Mouse (Mus musculus) adrenal gland, postnatal 10 days (tissue): ENCODE measurements around the gene Poll. TPM values are rescaled to one million over a fixed set of nuclear protein-coding genes. Genes with fewer than 3 reads are reported as not detected.

Source experiments
- DNase-seq: peaks from one replicate; pipeline ENCODE4 v3.0.0; 2021; ENCODE audit warnings: mixed read lengths
- long read RNA-seq, 2 experiments: library from polyadenylated mRNA; stranded (forward); transcript quantifications; one replicate each; pipeline ENCODE4 v2.0.0; 2021
- total RNA-seq, 2 experiments: library from RNA; stranded (reverse); gene quantifications; 2 replicates each; pipeline ENCODE4 v1.2.3; 2021

Gene Poll
- total RNA-seq: 10 to 100 TPM in 1 of 2 experiments, 1 to 10 TPM in 1; 9.0 to 10.7 TPM
- long read RNA-seq, experiment 1, partial matches to known transcripts: 2 of 4 reads
- long read RNA-seq, experiment 1, other reads (novel, unspliced or antisense): 1 of 4 reads
- long read RNA-seq, experiment 2, partial matches to known transcripts: 2 of 4 reads
- long read RNA-seq, experiment 2, other reads (novel, unspliced or antisense): 2 of 4 reads

GRCm38 (mm10) chr19:45560153-45560890 lies at the start of gene Poll, which contains the start of gene Gm17018:
Gene Poll, minus strand, starts transcription at chr19:45560531.
Gene Gm17018, plus strand, starts transcription at chr19:45560615.
- peak; percentile 91 for DNase-seq

DNA sequence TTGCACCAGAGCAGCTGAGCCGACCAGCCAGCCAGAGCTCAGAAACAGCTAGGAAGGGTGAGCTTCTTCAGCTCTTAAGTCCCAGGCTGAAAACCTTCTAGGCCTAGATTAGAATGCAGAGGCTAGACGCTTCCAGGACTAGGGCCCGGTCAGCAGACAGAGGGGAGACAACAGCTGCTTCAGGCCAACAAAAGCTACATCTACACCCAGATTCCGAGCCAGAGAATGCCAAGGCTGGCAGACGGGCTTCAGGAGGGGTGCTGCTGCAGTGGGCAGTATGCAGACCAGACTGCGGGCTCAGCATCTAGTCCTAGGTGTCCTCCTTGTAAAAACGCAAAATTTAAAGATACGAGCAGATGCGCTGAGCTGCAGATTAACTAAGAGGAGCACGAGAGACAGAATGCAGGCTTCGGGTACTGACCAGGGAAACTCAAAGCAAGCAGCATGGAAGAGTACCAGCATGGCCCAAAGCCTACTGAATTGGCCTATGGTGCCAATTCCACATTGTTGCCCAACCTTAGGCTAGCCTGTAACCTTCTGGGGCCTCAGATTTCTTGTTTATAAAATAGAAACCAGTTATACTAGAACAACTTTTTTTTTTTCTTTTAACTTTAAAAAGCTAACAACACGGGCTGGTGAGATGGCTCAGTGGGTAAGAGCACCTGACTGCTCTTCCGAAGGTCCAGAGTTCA lies 48.5 kb upstream of the Poll start:
- peak; percentile 26 for DNase-seq

DNA sequence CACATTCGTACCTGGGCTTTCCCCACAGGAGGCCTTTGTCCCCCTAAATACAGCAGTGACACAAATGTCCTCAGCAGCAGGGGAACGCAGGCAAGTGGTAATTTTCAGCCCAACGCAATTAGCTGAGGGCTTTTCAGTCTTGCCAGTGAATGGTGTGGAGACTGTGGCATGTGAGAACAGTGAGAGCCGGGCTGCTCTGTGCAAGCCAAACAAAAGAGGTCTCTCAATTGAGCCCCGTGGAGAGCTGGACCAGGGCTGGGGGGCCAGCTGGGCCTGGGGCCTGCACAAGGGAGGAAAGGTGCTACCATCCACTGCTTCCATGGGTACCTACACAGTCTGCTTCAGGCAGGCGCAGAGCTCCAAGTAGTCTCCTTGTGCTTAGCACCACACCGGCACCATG lies 47.1 kb upstream of the Poll start:
- no peak for DNase-seq

GRCm38 (mm10) chr19:45606701-45607100 lies 46.4 kb upstream of the Poll start:
- no peak for DNase-seq

GRCm38 (mm10) chr19:45602606-45603005 lies 42.3 kb upstream of the Poll start:
- no peak for DNase-seq

DNA sequence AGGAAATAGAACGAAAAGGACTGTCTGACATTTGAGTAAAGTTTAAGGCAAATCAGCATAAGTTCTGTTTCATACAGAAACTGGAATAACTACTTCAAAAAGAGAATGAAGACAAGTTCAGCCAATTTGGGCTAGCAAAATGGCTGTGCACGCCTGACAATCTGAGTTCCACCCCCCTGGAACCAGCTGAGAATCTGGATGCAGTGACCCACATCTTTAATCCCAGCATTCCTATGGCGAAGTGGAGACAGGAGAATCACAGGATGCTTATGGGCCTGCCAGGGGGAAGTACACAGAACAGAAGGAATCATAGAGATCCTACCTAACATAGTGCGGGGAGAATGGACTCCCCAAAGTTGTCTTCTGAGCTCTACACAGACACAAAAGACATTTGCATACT lies 36.8 kb upstream of the Poll start:
- no peak for DNase-seq

- DNase-seq: no peak
These were observed 36.1 kb upstream of the Poll start for GRCm38 (mm10) chr19:45596434-45596833.

- DNase-seq: no peak
These were observed 35.7 kb upstream of the Poll start for GRCm38 (mm10) chr19:45596019-45596418.

DNA sequence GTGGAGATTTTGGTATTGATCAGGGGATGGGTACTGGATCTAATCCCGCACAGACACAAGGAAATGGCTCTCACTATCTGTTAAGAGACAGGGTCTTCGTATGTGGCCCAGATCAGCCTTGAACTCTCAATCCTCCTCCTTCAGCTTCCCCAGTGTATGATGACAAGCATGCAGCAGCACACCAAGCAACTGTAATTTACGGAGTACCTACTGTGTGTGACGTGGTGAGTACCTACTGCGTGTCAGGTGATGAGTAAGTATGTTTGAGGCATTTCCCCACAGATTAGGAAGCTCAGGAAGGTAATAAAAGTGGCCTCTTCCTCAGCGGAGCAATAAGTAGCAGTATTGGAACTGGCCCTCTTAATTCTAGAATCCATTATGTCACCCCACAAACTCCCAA lies 35.1 kb upstream of the Poll start:
- DNase-seq: no peak

GRCm38 (mm10) chr19:45594079-45594478 lies 33.7 kb upstream of the Poll start:
- no peak for DNase-seq

DNA sequence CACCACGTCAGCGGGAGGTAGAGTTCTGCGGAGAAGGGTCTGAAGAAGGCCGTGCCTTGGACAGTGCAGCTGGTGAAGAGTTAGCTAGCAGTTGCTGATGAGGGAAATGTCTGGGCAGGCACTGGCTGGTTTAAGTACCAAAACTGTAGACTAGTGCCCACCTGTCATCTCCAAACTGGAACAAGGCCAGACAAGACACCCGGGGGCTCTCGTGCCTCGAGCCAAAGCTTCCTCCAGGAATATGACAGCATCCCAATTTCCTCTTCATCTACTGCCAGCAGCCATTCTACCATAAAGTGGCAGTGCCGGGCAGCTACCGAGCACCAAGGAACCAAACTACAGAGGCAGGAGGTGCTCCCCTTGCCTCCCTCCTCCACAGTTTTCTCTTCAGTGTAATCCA lies 32.6 kb upstream of the Poll start:
- DNase-seq: no peak

DNA sequence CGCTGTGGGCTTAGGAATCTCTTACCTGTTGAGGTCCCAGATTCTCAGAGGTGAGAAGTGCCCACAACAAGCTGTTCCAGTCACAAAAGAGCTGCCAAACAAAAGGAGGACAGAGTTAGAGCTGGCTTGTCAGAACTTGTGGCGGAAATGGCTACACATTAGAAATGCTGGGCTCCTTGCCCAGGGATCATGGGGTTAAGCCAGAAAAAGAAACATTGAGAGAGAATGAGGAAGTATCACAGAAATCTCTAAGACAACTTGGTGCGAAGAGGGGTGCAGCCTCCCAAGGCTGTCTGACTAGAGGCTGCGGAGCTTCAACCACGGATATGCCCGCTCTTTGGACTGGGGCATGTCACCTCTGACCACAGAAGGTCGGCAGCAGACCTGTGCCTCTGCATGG lies 31.4 kb upstream of the Poll start:
- peak; percentile 70 for DNase-seq

DNA sequence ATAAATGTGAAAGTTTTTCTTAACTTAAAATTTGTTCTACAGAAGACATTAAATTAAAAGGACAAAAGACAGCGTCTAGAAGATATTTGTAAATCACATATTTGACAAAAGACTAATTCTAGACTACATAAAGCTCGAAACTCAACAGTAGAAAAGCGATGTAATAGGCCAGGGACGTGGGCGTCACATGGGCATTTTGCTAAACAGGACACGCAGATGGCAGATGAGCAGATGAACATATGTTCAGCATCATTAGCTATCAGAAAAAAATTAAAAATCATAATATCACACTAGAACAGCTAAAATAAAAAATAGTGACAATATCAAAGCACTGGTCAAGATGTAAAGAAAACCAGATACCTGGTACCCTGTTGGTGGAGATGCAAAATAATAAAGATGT lies 29.4 kb upstream of the Poll start:
- DNase-seq: no peak

GRCm38 (mm10) chr19:45587509-45588292 lies 27.4 kb upstream of the Poll start:
- no peak for DNase-seq

DNA sequence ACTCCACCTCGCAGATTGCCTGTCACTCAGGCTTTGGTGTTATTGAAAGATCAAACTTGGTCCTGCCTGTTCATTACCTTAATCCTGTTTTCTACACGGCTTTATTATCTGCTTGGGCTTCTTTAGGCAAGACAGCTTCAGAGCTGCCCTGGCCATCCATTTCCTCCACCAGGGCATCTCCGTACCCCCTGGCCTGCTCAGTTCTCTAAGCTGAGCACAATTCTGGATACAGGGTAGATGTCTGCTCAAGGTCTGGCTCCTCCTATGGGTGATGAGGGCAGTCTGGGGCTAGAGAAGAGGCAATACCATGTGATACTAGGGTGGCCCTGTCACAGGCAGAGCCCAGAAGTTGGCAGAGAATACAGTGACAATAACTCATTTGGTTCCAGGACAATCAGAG lies 26.5 kb upstream of the Poll start:
- no peak for DNase-seq

DNA sequence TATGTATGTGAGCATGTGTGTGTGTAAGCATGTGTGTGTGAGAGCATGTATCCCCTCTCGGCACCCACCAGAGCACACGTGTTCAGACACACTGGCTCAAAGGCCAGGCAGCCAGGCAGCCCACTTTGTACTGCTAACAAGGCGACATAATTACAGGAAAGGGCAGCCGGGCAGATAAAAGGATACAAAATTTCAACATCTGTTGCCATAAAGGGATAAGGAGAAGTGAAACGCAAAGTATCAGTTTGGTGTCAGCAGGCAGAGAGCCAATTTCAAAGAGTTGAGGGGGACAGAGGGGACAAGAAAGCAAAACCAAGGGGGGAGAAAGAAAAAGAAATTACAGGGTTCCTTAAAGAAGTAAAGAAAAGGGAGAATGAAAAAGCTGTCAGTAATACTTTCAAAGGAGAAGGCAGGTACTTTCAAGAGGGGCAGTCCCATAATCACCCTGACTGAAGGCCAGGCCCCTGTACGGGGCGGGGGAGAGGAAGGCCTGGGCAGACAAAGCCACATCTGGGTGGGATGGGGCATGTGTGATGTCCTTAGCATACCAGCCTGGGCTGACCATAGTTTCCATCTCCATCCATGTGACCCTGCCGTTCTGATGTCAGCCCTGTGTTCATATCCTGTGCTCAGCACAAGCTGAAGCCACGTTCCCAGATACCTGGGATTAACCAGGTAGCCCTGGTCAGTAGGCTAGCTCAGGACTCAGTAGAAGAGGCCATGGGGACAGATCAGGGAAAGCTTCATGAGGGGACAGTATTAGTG lies 24.7 kb upstream of the Poll start:
- no peak for DNase-seq

DNA sequence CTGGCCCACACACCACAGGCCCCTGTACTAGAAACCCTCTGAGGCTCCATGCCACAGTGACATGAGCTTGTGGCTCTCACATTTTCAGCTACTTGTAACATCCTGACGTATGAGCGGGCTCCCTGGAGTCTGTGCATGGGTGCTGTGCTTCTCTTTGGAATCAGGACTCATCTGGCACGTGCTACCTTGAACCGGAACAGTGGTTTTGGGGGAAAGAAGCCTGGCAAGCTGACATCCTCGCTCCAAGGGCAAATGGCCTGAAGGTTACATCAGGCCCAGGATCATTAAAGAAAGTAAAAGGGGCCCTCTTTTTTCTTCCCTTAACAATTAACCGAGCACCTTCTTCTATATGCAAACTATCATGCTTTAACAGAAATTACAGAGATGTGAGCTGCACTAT lies 22.8 kb upstream of the Poll start:
- DNase-seq: no peak

- no peak for DNase-seq
These were observed 21.8 kb upstream of the Poll start for GRCm38 (mm10) chr19:45582161-45582560.

DNA sequence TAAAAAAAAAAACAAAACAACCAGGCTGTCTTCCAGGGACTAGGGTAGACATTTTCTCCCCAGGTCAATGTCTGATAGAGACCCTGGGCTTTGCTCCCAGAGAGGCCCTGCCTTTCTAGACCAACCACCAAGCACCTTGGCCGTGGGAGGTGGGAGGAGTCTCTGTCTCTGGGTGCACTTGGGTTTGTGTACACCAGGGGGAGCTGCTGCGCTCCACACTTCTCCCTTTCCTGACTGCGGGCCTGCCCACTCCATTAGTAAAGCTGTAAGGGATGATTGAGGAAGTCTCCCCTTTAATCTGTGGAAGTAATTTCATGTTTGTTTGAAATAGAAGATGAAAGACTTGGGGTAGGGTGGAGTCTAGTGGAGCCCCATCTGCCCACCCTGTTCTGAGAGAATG lies 20.9 kb upstream of the Poll start:
- DNase-seq: peak; percentile 70

DNA sequence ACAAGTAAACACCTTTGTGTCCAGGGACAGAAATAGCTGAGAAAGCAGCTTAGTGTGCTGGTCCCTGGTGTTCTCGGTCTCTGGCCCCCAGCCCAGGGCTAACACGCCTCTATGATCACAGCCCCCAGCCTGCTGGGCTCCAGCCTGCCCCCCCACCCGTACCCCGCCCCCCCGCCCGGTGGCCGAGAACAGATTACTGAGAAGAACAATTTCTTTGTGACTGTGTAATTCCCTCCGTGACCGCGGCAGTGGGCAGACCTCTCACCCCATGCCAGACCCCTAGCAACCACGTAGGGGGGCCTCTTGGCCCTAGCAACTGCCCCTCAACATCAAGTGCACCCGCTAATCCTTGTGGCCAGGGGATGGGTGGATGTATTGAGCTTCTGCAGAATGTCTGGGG lies 19.9 kb upstream of the Poll start:
- no peak for DNase-seq

DNA sequence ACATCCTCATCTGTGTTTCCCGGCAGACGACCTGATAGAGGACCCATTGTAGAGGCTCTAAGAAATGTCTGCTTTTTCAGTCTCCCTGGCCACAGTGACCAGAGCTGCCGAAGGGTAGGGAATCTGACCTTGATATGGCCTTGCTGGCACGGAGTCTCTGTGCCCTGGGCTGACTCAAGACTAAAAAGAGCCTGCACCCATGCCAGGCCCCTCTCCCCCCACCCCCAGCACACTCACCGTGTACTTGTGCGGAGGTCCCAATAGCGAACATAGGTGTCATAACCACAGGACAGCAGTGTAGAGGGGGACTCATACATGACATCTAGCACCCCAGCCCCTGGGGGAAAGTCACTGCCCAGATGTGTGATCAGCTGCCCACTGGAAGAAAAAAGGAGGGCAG lies 19.1 kb upstream of the Poll start:
- peak; percentile 52 for DNase-seq

DNA sequence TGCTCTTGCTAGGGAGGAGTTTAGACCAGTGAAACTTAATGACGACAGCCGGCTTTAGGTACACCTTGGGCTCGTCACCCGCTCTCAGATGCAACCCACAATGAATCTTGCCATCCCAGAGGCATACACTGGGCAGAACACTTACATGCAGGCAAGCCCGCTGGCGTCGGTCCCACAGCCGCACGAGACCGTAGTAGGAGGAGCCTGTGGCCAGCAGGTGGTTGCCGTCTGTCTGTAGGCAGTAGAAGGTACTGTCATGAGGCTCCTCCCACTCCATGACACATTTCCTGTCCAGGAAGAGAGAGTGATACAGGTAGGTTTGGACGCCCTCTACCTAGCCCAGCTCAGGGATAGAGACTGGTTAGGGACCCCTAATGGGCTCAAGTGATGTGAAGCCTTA lies 18.6 kb upstream of the Poll start:
- DNase-seq: no peak
